Mouse (Mus musculus) lung, postnatal 4 days (tissue): ENCODE measurements around the gene Bcdin3d.

Experiments used
- DNase-seq, 2 experiments: peaks; one replicate each; pipeline ENCODE4 v3.0.0; 2021

The Bcdin3d gene

DNA sequence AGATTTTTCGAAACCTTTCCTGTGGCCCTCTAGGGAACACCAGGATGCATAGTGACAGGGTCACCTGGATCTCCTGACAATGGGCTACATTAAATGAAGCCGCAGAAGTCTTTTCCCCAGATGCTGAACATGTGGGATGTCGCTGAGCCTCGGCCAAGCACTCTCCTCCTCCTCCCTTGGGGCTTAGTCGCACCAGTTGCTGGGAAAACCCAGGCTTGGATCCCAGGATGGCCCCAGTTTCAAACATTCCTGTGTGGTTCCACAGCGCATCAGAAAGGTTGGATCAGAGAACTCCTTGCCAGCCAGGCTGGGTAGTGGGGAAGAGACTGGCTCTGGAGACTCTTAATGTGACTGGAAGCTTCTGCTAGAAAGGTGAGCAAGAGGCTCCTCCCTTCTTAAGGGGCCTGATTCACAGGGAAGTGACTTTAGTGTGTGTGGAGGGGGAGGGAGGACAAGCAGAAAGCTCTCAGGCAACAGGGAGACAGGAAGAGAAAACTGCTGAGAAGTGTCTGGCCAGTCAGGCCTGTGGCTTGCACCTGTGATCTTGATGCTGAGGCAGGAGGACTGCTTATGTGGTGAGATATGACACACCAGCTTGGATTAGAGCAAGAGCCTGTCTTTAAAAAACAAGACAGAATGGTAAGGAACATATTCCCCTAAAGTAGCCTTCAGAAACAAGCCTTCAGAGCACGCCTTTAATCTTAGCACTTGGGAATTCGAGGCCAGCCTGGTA lies 35.4 kb downstream of the Bcdin3d start:
- no peak for DNase-seq

DNA sequence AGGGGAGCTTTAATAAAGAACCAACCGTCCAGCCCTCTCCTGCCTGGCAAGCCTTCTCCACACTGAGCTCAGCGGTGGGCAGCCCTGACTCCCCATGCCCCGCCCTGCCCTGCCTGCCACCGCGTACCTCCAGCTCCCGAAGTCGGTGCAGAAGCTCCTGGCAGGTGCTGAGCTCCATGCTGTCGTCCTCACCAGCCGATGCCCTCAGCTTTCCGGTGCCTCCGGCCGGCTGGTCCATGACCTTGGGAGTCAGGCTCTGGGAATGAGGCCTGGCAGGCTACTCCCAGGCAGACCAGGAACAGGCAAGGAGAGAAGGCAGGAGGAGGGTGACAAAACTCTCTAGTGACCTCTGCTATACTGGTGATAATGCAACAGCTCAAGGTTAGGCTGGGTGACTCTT lies 40.6 kb downstream of the Bcdin3d start:
- DNase-seq: no peak

DNA sequence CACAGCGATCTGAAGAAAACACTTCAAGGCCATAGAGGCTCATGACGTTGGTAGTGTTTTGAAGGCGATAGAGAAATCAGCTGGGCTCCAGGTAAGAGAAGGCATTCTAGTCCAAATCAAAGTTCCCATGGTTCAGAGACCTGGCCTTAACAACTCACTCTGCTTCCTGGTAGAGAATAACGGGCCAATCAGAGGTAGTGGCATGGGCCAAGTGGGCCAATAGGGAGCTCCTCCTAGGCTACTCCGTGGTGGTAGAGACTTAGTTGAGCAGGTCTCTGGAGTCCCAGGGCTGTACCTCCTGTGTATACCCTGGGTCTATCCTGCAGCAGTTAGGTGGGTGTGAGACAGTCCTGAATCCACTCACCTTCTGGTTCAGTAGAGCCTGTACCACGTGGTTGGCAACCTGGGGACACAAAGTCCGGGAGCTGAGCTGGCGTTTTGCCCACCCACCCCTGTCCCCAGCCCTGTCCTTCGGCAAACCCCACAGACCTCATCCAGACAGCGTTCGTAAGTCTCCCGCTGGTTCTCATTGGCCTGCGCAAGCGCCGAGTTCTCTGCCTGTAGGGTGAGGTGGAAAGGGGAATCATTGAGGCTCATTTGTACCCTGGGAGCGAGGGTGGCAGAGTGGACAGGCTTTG lies 41.3 kb downstream of the Bcdin3d start:
- DNase-seq: no peak

DNA sequence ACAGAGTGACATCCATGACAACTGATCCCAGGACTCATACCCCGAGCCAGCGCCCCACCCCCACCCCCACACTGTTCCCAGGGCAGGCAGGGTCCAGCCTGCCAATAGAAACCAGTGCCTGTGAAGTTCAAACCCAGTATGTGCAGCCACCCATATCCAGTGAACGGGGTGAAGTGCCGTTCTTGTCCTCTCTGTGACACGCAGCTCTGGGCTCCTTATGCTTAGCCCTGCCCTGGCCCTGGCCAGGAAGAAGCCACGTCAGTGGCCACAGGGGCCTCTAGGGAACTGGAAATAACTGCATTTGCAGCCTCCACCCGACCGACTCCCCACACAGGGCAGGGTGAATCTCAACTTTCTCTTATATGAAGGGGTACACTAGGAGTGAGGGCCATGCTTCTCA lies 42.6 kb downstream of the Bcdin3d start:
- no peak for DNase-seq

DNA sequence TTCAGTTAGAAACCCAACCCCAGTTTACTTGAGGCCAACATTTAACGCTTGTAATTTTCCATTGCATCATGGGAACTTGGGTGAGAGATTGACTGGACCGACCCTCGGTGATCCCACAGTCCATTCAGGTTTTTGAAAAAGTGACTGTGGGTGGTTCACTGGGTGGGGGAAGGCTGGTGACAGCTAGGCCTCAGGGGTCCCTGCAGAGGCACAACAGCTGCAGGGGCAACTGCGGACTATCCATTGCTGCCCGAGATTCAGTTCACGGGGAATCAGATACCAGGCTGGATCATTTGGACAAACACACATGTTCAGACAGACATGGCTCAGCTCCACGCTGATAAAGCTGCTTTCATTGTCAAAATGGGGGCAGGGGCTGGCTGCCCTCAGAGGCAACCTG lies 43.0 kb downstream of the Bcdin3d start:
- no peak for DNase-seq

DNA sequence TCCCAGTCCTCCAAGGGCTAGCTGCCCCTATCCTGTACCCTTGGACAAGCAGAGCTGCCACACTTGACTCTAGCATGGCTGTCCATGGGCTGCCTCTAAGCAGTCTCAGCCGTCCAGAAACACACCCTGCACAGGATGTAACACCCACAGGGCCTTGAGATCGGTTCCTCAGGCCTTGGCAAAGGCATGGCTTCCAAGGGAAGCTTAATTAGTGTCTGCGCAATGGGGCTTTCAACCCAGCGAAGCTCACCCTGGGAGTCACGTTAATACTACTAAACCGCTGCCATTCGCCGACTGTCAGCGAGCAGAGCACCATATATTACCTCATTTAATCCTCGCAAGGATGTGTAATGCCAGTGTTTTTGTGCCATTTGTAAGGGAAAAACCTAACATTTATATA lies 43.5 kb downstream of the Bcdin3d start:
- DNase-seq: no peak

DNA sequence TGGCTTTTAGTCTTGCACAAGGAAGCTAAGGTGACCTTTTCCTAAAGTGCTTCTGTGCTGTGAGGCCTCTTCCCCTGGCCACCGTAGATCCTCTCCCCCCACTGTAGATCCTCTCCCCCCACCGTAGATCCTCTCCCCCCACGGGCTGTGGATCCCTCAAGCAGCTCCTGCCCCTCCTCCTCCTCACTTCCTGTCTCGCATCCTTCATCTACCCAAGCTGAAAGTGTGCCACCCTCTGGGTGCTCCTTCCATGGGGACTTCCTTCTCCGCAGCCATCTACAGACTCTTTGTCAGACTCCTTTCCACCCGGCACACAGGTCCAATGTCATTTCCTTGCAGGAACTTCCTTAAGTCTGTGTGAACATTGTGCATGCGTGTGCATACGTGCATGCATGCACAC lies 44.1 kb downstream of the Bcdin3d start:
- DNase-seq: no peak

GRCm38 (mm10) chr15:99423884-99424283 lies 50.6 kb downstream of the Bcdin3d start:
- DNase-seq: no peak

- no peak for DNase-seq
These were observed 51.4 kb downstream of the Bcdin3d start for GRCm38 (mm10) chr15:99423131-99423530.

DNA sequence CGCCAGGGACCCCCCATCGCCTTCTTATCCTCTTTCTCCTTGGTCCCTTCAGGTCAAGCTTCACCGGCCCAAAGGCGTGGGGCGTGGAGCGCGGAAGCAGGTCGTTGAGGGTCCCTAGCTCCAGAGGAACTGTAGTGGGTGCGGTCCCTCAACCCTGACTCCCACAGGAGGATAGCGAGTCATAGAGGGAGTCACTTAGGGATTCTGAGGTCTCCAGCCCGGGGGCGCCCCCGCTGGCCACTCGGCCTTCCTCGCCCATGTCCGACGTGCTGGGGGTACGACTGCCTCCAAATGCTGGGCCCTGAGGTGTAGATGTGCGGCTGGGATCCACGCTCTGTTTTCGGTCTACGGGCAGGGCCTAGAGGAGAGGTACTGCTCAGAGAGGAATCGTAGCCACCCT lies 52.0 kb downstream of the Bcdin3d start:
- no peak for DNase-seq

GRCm38 (mm10) chr15:99421676-99422075 lies 52.9 kb downstream of the Bcdin3d start:
- DNase-seq: no peak

GRCm38 (mm10) chr15:99421152-99421551 lies 53.4 kb downstream of the Bcdin3d start:
- peak in 1 of 2 experiments; percentile 60 for DNase-seq

- peak; percentile 83 to 91 for DNase-seq
These were observed 54.0 kb downstream of the Bcdin3d start for GRCm38 (mm10) chr15:99420521-99421014.

GRCm38 (mm10) chr15:99420101-99420500 lies 54.4 kb downstream of the Bcdin3d start:
- no peak for DNase-seq
